Mouse (Mus musculus): Measurements from ENCODE around the gene Tbc1d14.

- TF ChIP-seq CTCF (IDR thresholded peaks at IDR 0.05; ENCODE audit: control insufficient read depth, insufficient read depth, low read length): no peak
- no peak for TF ChIP-seq POLR2A (IDR thresholded peaks at IDR 0.05; ENCODE audit: borderline replicate concordance, control insufficient read depth, low read depth, low read length)
Measured at GRCm38 (mm10) chr5:36618356-36618755, 25.3 kb upstream of the Tbc1d14 start.

All from bone marrow, adult 2 months (tissue).